ENCODE assay signal across 8 mouse cellular contexts in genomic region chr6:51523807-51524320, GRCm38 (mm10). TPM values are rescaled to one million over a fixed set of nuclear protein-coding genes. Genes with fewer than 3 reads are reported as not detected.
DNase-seq lines count a peak whose midpoint lies in the region; ATAC-seq and TF ChIP-seq lines count a peak whose summit lies in the region.

TSS of gene Snx10 (plus strand) at chr6:51523901.

- H3K4me2 ChIP-seq in intestine, embryonic 14.5 days (ENCODE audit: low read length): peak within 1 kb of the TSS; percentile 90
- peak within 1 kb of the TSS; percentile 78 for H3K4me2 ChIP-seq in limb, embryonic 14.5 days (replicated peaks; ENCODE audit: low read depth, low read length, severe bottlenecking)
- peak within 1 kb of the TSS; percentile 63 for H3K4me2 ChIP-seq in midbrain, embryonic 16.5 days (ENCODE audit: low read length)
- H3K4me2 ChIP-seq in stomach, postnatal 0 days (replicated peaks; ENCODE audit: low read depth): peak within 1 kb of the TSS; percentile 94

- no peak for TF ChIP-seq POLR2A in spleen, adult 2 months (IDR thresholded peaks at IDR 0.05; ENCODE audit: low read depth, low read length)
- no peak for TF ChIP-seq POLR2A in limb, embryonic 14.5 days (IDR thresholded peaks at IDR 0.05; ENCODE audit: borderline replicate concordance, extremely low read depth, insufficient read depth, insufficient read length)

- H3K9me3 ChIP-seq in intestine, embryonic 14.5 days (ENCODE audit: control insufficient read depth, low read length): no peaks in the 10 kb centered on the region
- H3K9me3 ChIP-seq in limb, embryonic 14.5 days (ENCODE audit: control insufficient read depth, low read length): no peaks in the 10 kb centered on the region
- no peaks in the 10 kb centered on the region for H3K9me3 ChIP-seq in midbrain, embryonic 16.5 days (replicated peaks; ENCODE audit: control insufficient read depth, low read length, poor library complexity, severe bottlenecking)
- no peaks in the 10 kb centered on the region for H3K9me3 ChIP-seq in stomach, postnatal 0 days (ENCODE audit: control insufficient read depth, low read length)

- peak within 1 kb of the TSS; percentile 74 for H3K4me3 ChIP-seq in spleen, adult 2 months (ENCODE audit: extremely low read depth, insufficient read depth, insufficient read length)
- H3K4me3 ChIP-seq in intestine, embryonic 14.5 days (ENCODE audit: low read depth, low read length): peak within 1 kb of the TSS; percentile 62
- peak within 1 kb of the TSS; percentile 55 for H3K4me3 ChIP-seq in limb, embryonic 14.5 days (replicated peaks; ENCODE audit: low read length)
- H3K4me3 ChIP-seq in midbrain, embryonic 16.5 days (ENCODE audit: low read depth, low read length): peak within 1 kb of the TSS; percentile 85
- peak within 1 kb of the TSS; percentile 57 for H3K4me3 ChIP-seq in stomach, postnatal 0 days (ENCODE audit: low read depth, low read length)

- intact Hi-C loops in gastrocnemius, postnatal 36 days (cut with DNase I): no loop called here

- WGBS in spleen, adult 2 months: under 1% methylated on average over 47 of the region's 47 CpGs
- WGBS in intestine, embryonic 14.5 days: 0% methylated on average over 47 of the region's 47 CpGs
- WGBS in limb, embryonic 14.5 days: under 1% methylated on average over 45 of the region's 47 CpGs
- WGBS in midbrain, embryonic 16.5 days: 0% methylated on average over 44 of the region's 47 CpGs
- under 1% methylated on average over 39 of the region's 47 CpGs for whole genome bisulfite sequencing in stomach, postnatal 0 days

- H3K36me3 ChIP-seq in spleen, adult 2 months (ENCODE audit: control insufficient read depth, insufficient read depth, low read length): no peaks in the 10 kb centered on the region
- H3K36me3 ChIP-seq in intestine, embryonic 14.5 days (ENCODE audit: control insufficient read depth, insufficient read depth, low read length): no peaks in the 10 kb centered on the region
- H3K36me3 ChIP-seq in limb, embryonic 14.5 days (ENCODE audit: control insufficient read depth, insufficient read depth, low read length): no peaks in the 10 kb centered on the region
- no peaks in the 10 kb centered on the region for H3K36me3 ChIP-seq in midbrain, embryonic 16.5 days (ENCODE audit: control insufficient read depth, insufficient read depth, low read length)
- H3K36me3 ChIP-seq in stomach, postnatal 0 days (ENCODE audit: control insufficient read depth, insufficient read depth, low read length): no peaks in the 10 kb centered on the region

- peak within 1 kb of the TSS; percentile 54 for H3K27ac ChIP-seq in spleen, adult 2 months (ENCODE audit: insufficient read depth, low read length)
- no peak within 1 kb of the TSS for H3K27ac ChIP-seq in intestine, embryonic 14.5 days (ENCODE audit: low read depth)
- 0 out of 2 replicates have a peak within 1 kb of the TSS, but pooled peaks have one; percentile 26 for H3K27ac ChIP-seq in limb, embryonic 14.5 days (replicated peaks; ENCODE audit: low read depth, low read length)
- peak within 1 kb of the TSS; percentile 77 for H3K27ac ChIP-seq in midbrain, embryonic 16.5 days (ENCODE audit: low read length)
- 0 out of 2 replicates have a peak within 1 kb of the TSS, but pooled peaks have one; percentile 35 for H3K27ac ChIP-seq in stomach, postnatal 0 days (replicated peaks)

- peaks cover 4% of the 10 kb centered on the region; the same call in 1 of the 2 replicates for H3K27me3 ChIP-seq in spleen, adult 2 months (ENCODE audit: control insufficient read depth, insufficient read depth, low read length)
- no peaks in the 10 kb centered on the region for H3K27me3 ChIP-seq in intestine, embryonic 14.5 days (replicated peaks; ENCODE audit: control insufficient read depth, insufficient read depth, low read length)
- H3K27me3 ChIP-seq in limb, embryonic 14.5 days (ENCODE audit: control insufficient read depth, insufficient read depth, low read length): no peaks in the 10 kb centered on the region
- no peaks in the 10 kb centered on the region for H3K27me3 ChIP-seq in midbrain, embryonic 16.5 days (ENCODE audit: control insufficient read depth, insufficient read depth, low read depth, low read length)
- H3K27me3 ChIP-seq in stomach, postnatal 0 days (ENCODE audit: control insufficient read depth, insufficient read depth, low read length): no peaks in the 10 kb centered on the region

- peak in 1 of 2 experiments; percentile 11 for DNase-seq in spleen, adult 2 months (ENCODE audit: low read depth in 1 of 2, low spot score in 2 of 2)
- DNase-seq in spleen, postnatal 14 days (ENCODE audit: low spot score in 2 of 2): no peak
- DNase-seq in embryo, embryonic 11 days: peak; percentile 83
- peak; percentile 49 to 59 for DNase-seq in gastrocnemius, postnatal 36 days
- peak; percentile 76 for DNase-seq in intestine, embryonic 14.5 days (ENCODE audit: low spot score)
- peak; percentile 32 for DNase-seq in limb, embryonic 14.5 days (ENCODE audit: low spot score)
- peak; percentile 73 for DNase-seq in stomach, postnatal 0 days (ENCODE audit: low spot score)

- H3K4me1 ChIP-seq in spleen, adult 2 months (ENCODE audit: control insufficient read depth, insufficient read depth, insufficient read length): no peaks in the 10 kb centered on the region; the same call in 1 of the 2 replicates
- H3K4me1 ChIP-seq in intestine, embryonic 14.5 days (replicated peaks; ENCODE audit: control insufficient read depth, insufficient read depth, low read length): peaks cover 5% of the 10 kb centered on the region; the same call in 1 of the 2 replicates
- peaks cover 6% of the 10 kb centered on the region; the same call in 1 of the 2 replicates for H3K4me1 ChIP-seq in limb, embryonic 14.5 days (ENCODE audit: control insufficient read depth, insufficient read depth, low read length)
- peaks cover 10% of the 10 kb centered on the region for H3K4me1 ChIP-seq in midbrain, embryonic 16.5 days (ENCODE audit: control insufficient read depth, insufficient read depth, low read length)
- H3K4me1 ChIP-seq in stomach, postnatal 0 days (replicated peaks; ENCODE audit: control insufficient read depth, insufficient read depth): no peaks in the 10 kb centered on the region

- ATAC-seq in intestine, embryonic 14.5 days (replicated peaks; ENCODE audit: low FRiP score, low TSS enrichment, low read depth): peak; percentile 79; the same call in 1 of the 2 replicates
- ATAC-seq in limb, embryonic 14.5 days (ENCODE audit: low FRiP score, low read depth): peak; percentile 62; the same call in 1 of the 2 replicates
- ATAC-seq in midbrain, embryonic 16.5 days: peak; percentile 63
- ATAC-seq in stomach, postnatal 0 days (ENCODE audit: low FRiP score, low TSS enrichment): peak; percentile 74

- no peak for TF ChIP-seq EP300 in stomach, postnatal 0 days (optimal IDR thresholded peaks at IDR 0.05)

- no peak for TF ChIP-seq CTCF in spleen, adult 2 months (IDR thresholded peaks at IDR 0.05; ENCODE audit: extremely low read depth, insufficient read depth, insufficient read length, insufficient replicate concordance)
- TF ChIP-seq CTCF in stomach, postnatal 0 days (IDR thresholded peaks at IDR 0.05; ENCODE audit: low read depth): no peak

- H3K9ac ChIP-seq in intestine, embryonic 14.5 days (ENCODE audit: low read length): peak within 1 kb of the TSS; percentile 56
- H3K9ac ChIP-seq in limb, embryonic 14.5 days (ENCODE audit: low read depth, low read length, severe bottlenecking): peak within 1 kb of the TSS; percentile 67
- H3K9ac ChIP-seq in midbrain, embryonic 16.5 days (ENCODE audit: low read depth, low read length): peak within 1 kb of the TSS; percentile 89
- peak within 1 kb of the TSS; percentile 68 for H3K9ac ChIP-seq in stomach, postnatal 0 days (ENCODE audit: low read length)

RNA-seq across cellular contexts. Expression of gene Snx10, which starts in this region (rescaled TPM):
- polyA plus RNA-seq in spleen, adult 2 months (2012; rRNA removed): 1.7 and 2.4 TPM in 2 replicates
- total RNA-seq in gastrocnemius, postnatal 36 days (2021): 1 to 10 TPM; 4.6 to 6.4 TPM
- 16.4 and 18.0 TPM in 2 replicates for polyA plus RNA-seq in intestine, embryonic 14.5 days (2014; fragmentation: Nextera tagmentation; extraction: Ambion mirVana)
- 4.0 and 5.7 TPM in 2 replicates for polyA plus RNA-seq in limb, embryonic 14.5 days (2012; rRNA removed)
- polyA plus RNA-seq in limb, embryonic 14.5 days (2014; fragmentation: Nextera tagmentation; extraction: Ambion mirVana): 11.2 and 13.8 TPM in 2 replicates
- polyA plus RNA-seq in midbrain, embryonic 16.5 days (2015; fragmentation: Nextera tagmentation; extraction: Ambion mirVana): 68.9 and 70.6 TPM in 2 replicates
- polyA plus RNA-seq in stomach, postnatal 0 days (2015; fragmentation: Nextera tagmentation; extraction: Ambion mirVana): 16.9 and 17.4 TPM in 2 replicates

Comparison
In these comparisons a context has a peak if more than half of its experiments do, and no peak if none do; other contexts are left out.
1. DNase-seq: peak in embryo, embryonic 11 days (single experiment), gastrocnemius, postnatal 36 days (2 of 2), intestine, embryonic 14.5 days (single experiment), limb, embryonic 14.5 days (single experiment) and stomach, postnatal 0 days (single experiment); none in spleen, postnatal 14 days (0 of 2).
2. Peak in every context shown above with its lines, with median percentiles within 50 percentile points of each other: H3K4me3 ChIP-seq, ATAC-seq, H3K4me2 ChIP-seq and H3K9ac ChIP-seq.